Mouse (Mus musculus) urinary bladder, postnatal 14 days (tissue): Measurements from ENCODE around the gene Yap1.
"Not testable (repeated sequence)": the region's sequence is repeated elsewhere in the genome, so short reads cannot be mapped to it uniquely, and the experiment has no call there.

Experiments
- DNase-seq: peaks from one replicate; pipeline ENCODE4 v3.0.0; 2021; ENCODE audit warnings: low spot score

Yap1 gene

DNA sequence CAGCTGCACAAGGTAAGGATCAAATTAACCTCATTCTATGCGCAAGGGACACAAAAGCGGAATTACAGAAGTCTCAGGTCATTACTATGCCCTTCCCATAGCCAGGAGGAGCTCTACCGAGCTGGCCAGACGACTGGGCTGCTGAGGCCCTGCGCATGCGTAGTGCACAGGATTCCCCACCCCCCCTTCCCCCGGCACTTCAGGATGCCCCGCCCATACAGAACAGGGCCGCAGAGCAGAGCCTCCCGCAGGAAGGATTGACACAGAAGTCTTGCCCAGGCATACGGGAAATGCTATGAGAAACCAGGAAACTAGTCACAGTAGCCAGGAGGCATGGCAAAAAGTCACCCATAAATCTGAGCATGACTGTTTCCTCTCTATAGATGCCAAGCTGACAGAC is 89.9 kb downstream of the Yap1 start:
- peak; percentile 56 for DNase-seq

GRCm38 (mm10) chr9:7913953-7914352 is 90.4 kb downstream of the Yap1 start:
- DNase-seq = no peak

DNA sequence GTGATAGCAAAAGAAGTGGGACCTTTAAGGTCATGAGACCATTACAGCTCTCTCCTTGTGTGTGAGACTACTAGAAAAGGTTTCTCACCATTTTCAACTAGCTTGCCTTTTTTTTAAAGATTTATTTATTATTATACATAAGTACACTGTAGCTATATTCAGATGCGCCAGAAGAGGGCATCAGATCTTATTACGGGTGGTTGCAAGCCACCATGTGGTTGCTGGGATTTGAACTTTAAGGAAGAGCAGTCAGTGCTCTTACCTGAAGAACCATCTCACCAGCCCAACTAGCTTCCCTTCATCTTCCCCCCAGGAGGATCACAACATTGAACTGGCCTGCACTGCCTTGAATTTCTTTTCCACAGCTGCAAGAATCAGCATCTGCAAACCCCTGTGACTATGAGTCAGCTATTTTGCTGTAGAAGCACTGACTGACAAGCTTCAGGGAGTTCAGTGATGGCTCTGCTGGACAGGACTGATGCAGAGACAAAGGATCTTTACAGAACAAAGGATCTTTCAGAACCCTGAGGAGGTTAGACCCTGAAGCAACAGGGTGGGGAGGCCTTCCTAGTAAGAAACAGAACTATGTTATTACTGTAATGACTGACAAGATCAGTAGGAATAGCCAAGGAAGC is 96.9 kb downstream of the Yap1 start:
- DNase-seq = no peak

DNA sequence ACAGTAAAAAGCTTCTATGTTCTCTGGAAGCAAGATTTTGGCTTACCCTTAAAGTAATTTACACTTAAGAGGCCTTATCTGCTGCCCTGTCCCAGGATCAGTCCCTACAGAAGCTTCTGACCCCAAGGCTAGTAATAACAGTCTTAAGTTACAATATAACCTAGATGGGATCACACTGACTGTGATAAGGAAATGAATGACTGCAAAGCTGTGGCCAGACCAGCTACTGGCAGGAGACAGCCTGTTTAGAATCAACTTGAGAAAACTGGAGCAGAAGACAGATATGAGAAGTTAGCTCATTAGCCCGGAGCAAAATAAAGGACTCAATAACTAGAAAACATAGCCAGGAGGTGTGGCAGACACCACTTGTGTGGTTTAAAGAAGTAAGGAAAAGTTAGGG is 97.8 kb downstream of the Yap1 start:
- DNase-seq = no peak

GRCm38 (mm10) chr9:7903825-7904224 is 100.6 kb downstream of the Yap1 start:
- DNase-seq = no peak

DNA sequence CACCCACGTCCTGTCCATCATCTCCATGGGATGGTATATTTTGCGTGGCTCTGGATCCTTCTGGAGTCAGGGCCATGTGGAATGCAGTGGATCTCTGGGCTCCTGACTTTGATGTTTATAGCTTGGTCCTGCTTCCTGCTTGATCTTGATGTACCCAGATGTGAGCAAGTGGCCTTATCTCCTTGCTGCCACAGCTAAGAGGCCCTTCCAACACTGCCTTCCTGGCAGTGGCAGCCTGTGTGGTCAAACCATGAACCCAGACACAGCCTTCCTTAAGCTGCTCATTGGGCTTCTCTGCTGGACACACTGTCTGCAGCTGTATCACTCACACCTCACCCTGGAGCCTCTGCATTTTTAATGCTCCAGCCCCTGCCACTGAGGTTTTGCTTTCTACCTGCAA is 101.1 kb downstream of the Yap1 start:
- no peak for DNase-seq

DNA sequence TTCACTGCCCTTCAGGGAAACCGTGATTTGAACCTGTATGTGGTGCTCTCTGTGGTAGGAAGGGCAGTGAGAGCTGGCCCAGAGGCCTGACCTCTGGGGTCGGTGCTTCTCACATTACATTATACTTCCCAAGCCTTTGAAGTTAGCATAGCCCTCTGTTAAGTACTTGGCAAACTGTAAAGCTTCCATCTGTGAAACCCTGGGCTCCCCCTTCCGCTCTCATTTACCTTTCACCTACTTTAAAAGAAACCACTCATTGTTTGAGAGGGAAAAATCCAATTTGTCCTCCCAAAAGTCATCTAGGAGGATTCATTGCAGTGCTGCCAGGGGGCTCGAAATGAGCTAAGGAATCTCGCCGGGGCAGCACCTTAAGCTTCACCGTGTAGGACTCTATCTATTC is 102.1 kb downstream of the Yap1 start:
- no peak for DNase-seq

DNA sequence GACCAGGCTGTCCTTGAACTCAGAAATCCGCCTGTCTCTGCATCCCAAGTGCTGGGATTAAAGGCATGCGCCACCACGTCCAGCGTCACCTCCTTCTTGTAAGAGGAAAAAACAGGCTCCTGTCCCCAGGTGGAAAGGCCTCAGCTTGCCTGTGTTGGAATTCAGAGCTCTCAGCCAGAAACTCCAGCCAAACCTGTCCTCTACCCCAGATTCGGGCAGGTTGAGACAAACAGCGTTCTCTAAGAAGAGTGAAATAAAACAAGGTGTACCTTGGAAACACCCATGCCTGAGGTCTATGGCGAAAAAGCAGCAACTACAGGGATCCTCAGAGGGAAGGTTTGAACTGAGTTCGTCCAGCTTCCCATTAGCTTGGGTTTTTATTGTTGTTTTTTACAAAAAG is 103.4 kb downstream of the Yap1 start:
- DNase-seq = peak; percentile 27

DNA sequence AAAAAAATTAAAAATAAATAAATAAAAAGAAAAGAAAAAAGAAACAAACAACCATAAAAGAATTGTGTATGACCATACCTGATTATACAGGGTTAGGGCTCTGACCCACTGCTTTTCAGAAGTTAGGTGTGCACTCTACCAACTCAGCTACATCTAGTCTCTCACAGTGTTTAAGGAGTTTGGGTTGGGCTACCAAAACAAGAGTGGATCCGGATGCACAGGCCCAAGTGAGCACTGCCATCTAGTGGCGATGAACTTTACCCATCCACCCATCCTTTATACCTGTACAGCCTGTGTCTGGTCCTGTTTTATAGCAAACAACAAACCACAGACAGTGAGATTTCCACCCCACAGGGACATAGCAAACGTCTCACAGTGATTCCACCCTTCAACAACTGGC is 106.9 kb downstream of the Yap1 start:
- peak; percentile 77 for DNase-seq

DNA sequence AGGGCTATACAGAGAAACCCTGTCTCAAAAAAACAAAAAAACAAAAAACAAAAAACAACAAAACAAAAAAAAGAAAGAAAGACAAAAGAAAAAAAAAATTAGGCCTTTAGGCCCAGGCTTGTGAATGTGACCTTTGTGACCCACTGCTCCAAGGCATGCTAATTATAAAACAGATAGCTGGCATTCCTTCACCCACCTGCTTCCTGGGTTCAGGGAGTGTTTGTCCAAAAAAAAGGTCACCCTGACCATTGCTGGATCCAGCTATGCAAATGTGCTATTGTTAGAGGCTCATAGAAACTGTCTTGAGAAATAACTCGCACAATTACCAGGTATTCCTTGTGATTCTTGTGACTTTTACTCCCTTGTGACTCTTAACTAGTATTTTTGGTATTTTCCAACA is 112.6 kb downstream of the Yap1 start:
- not testable (repeated sequence) for DNase-seq

- DNase-seq = no peak
These were observed 113.2 kb downstream of the Yap1 start for GRCm38 (mm10) chr9:7891177-7891576.

DNA sequence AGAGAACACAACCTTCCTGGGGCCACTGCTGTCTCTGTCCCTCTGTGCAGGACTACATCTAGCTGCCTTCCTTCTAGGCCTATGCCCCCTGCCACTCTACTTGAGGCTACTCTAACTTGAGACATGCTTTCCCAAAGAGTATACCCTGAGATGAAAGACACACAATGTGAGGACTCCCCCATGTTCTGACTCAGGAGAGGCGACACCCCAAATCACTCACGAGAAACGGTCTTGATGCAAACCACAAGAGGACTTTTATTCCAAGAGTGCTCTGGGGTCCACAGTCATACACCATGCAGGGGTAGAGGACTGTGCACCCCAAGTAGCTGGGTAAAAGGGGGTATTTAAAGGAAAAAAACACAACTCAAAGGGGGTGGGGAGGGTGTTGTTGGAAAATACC is 120.0 kb downstream of the Yap1 start:
- no peak for DNase-seq

- no peak for DNase-seq
These were observed 122.0 kb downstream of the Yap1 start for GRCm38 (mm10) chr9:7882304-7882865.
